Mouse (Mus musculus) ZHBTc4 (cell line): ENCODE measurements around the gene Ccdc137.
"Not testable (repeated sequence)": the region's sequence is repeated elsewhere in the genome, so short reads cannot be mapped to it uniquely, and the experiment has no call there.

Experiments used
- DNase-seq: peaks from one replicate; pipeline ENCODE4 v3.0.0-alpha.2; 2011; ENCODE audit warnings: low read depth, low spot score

Ccdc137 gene

DNA sequence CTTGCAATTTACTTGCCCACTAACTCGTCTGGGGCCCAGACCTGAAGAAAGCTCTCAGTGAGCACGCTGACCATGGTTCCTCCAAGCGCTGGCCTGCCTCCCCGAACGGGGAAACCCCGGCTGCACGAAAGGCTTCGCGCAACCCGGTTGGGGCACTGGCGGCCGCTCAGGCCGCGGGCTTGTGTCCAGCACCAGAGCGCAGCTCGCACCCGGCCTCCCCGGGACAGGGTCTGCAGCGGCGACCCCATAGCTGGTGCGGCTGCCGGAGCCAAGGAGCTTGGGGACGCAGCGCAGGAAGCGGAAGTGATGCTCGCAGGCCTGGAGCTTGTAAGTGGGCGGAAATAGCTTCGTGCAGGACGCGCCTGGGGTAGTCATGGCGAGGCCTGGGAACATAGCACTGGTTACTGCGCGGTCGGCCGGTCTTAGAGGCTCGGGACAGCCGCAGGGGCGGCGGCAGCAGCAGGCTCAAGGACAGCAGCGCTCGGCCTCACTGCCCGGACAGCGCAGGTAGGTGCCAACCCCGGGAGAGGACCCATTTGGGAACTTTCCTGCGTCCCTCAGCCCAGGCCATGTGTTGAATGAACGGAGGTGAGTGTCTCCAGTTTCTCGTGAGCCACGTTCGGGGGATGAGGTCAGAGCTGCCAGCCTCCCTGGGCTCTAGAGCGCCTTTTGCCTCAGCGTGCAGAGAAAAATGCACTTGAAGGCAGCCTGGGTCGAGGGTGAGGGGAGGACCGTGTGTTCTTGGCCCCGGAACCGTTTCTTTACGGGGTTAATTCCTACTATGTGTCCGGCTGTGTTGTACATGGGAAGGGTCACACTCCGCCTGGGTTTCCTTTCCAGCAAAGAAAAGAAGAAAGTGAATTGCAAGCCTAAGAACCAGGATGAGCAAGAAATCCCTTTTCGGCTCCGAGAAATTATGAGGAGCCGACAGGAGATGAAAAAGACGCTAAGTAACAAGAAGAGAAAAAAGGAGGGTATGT, at the start of gene Ccdc137, which contains the start of gene Oxld1:
Gene Ccdc137 (plus strand): TSS at position 344 of the 980 bp plus-strand sequence.
Gene Oxld1 (minus strand): TSS at position 297 of the 980 bp plus-strand sequence.
- DNase-seq = peak; percentile 79

DNA sequence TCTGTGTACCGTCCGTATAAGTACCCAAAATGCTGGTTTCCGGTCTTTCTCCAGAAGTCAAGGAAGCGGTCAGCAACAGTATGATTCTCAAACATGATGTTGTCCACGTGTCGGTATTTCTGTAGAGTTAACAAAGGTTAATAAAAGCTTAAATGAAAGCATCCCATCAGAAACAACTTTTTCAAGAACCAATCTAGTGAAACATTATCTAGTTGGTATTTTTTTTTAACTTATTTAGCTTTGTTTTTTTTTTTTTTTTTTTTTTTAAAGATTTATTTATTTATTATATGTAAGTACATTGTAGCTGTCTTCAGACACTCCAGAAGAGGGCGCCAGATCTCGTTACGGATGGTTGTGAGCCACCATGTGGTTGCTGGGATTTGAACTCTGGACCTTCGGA, 44.3 kb upstream of the Ccdc137 start:
- not testable (repeated sequence) for DNase-seq

DNA sequence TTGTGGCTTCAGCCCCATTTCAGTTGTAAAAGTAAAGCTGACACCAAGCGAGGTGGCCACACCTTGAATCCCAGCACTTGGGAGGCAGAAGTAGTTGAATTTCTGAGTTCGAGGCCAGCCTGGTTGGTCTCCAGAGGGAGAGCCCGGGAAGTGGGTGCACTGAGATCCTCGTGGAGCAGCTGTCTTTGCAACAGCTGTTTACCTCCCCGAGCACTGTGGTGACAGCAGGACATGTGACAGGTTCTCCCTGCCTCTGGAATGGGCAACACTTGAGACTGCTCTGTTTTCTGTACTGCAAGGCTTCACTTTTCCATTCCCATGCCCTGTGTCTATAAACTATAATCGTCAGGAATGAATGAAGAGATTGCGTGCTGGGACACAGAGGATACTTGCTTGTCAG, 40.1 kb upstream of the Ccdc137 start:
- no peak for DNase-seq

GRCm38 (mm10) chr11:120418592-120418991, 39.3 kb upstream of the Ccdc137 start:
- DNase-seq = no peak

- no peak for DNase-seq
Observed at GRCm38 (mm10) chr11:120422651-120423568, 35.0 kb upstream of the Ccdc137 start.

DNA sequence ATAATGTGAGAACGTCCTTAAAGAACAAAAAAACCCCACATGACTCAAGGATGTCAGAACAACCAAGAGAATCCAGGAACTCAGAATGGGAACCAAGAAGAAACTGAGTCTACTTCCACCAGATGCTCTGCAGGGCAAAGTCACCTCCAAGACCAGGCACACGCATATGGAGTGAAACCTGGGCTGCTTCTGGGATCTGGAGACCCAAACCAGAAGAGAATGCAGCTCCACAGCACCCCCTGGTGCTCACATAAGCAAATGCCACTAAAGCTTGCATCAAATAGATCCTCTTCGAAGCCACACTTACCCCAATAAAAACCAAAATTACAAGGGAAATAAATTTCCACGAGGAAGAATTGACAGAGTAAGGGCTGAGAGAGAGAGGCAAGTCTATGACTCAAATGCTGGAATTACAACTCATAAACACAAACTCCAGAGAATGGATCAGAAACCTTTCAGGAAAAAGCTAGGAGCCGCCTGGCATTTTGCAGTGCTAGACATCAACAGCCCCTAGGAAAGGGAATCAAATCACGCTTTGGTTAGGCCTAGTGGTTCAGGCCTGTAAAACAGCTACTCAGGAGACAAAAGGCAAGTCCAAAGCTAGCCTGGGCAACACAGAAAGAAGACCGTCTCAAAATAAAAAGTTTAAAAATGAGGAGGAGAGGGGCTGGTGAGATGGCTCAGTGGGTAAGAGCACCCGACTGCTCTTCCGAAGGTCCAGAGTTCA, 34.2 kb upstream of the Ccdc137 start:
- DNase-seq = peak; percentile 91

DNA sequence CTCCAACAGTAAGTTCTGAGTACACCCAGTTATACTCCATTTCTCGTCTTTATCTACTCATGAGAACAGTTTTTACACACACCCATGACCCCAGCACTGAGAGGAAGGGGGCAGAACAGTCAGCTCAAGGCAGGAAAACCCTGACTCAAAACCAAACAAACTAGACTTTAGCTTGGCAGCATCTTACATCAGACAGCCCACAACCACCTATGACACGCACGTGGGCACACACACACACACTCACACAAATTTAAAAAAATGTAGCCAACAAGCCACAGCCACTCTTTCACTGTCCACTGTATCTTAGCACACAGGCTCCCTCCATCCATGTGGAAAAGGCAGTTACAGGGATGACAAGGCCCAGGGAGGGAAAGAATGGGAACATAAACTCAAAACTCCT, 31.2 kb upstream of the Ccdc137 start:
- no peak for DNase-seq

DNA sequence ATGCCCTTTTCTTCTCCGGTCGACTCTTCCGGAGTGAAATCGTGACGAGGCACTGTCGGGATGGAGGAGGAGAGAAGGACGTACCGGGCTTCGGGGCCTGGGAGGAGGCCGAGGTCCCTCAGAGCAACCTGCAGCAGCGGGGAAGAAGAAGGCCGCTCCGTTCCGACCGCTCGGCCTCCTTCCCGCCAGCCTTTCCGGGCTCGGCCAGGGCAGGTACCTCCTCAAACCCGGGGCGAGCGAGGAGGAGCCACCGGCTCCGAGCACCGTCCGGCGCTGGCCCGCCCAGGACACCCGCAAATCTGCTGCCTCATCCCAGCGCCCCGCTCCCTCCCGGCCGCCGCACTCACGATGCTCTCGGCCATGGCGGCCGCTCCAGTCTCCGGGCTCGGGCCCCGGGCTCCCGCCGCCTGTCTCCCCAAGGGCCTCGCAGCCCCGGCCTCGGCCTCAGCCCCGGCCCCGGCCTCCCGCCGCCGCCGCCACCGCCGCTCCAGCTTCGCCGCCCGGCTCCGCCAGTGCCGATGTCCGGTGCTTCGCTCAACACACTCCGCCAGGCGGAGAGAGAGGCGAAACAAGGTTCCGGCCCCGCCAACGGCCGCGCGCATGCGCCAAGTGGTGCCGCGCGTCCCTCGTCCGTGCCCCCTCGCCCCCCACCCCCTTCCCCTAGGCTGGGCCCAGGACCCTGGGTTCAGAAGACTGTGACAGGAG, 20.6 kb upstream of the Ccdc137 start, which contains the start of gene Nploc4:
Gene Nploc4 (minus strand): TSS at position 557 of the 705 bp plus-strand sequence.
- peak; percentile 94 for DNase-seq

GRCm38 (mm10) chr11:120437857-120438385, 20.0 kb upstream of the Ccdc137 start:
- no peak for DNase-seq

- DNase-seq = no peak
Observed at GRCm38 (mm10) chr11:120442344-120442743, 15.6 kb upstream of the Ccdc137 start, which contains the start of gene Tspan10. Gene Tspan10, plus strand, starts transcription at chr11:120442644.

GRCm38 (mm10) chr11:120442765-120443280, 15.1 kb upstream of the Ccdc137 start:
- no peak for DNase-seq

GRCm38 (mm10) chr11:120444106-120444505, 13.8 kb upstream of the Ccdc137 start:
- no peak for DNase-seq

GRCm38 (mm10) chr11:120445475-120445874, 12.4 kb upstream of the Ccdc137 start:
- no peak for DNase-seq

DNA sequence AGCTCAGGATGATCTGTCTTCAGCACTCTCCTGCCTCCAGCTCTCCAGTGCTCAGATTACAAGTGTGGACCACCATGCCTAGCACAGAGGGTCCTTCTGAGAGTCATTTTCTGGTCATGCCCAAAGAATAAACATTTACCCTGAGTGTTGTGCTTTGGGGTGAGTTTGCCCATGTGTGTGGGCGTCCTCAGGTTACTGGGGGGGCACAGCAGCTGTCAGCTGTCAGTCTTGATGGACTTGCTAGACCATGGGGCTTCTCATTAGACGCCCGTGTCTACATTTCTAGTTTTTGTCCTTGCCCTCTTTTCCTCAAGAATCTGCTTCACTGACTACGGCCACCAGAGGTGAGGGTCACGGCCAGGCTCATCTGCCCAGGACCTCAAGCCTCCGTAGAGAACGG, 10.7 kb upstream of the Ccdc137 start:
- DNase-seq = no peak

- no peak for DNase-seq
Observed at GRCm38 (mm10) chr11:120452246-120452645, 5.7 kb upstream of the Ccdc137 start.

- no peak for DNase-seq
Observed at GRCm38 (mm10) chr11:120453306-120453705, 4.6 kb upstream of the Ccdc137 start, which contains the start of gene Pde6g. Gene Pde6g, minus strand, starts transcription at chr11:120453500.

- no peak for DNase-seq
Observed at GRCm38 (mm10) chr11:120454965-120455364, 3.0 kb upstream of the Ccdc137 start.

GRCm38 (mm10) chr11:120455413-120455812, 2.5 kb upstream of the Ccdc137 start:
- DNase-seq = no peak

- no peak for DNase-seq
Observed at GRCm38 (mm10) chr11:120457370-120457769, 545 bp upstream of the Ccdc137 start.
